Mouse (Mus musculus): ENCODE measurements around the gene Adra1b. TPM values are rescaled to one million over a fixed set of nuclear protein-coding genes. Genes with fewer than 3 reads are reported as not detected.

Adra1b gene
- polyA plus RNA-seq (2015; fragmentation: Nextera tagmentation; extraction: Ambion mirVana): 0.19 and 0.50 TPM in 2 replicates

GRCm38 (mm10) chr11:43901051-43901654 is at the start of gene Adra1b:
Gene Adra1b, minus strand, starts transcription at chr11:43901210.

GRCm38 (mm10) chr11:43747233-43748226 is 153.5 kb downstream of the Adra1b start, which contains the start of gene Ttc1:
Gene Ttc1, minus strand, starts transcription at chr11:43748008.

Other genes with a start within 250 kb of the Adra1b start
- 10.1 and 10.4 TPM in 2 replicates for gene Pwwp2a, start 219.2 kb downstream of the Adra1b start, polyA plus RNA-seq (2015; fragmentation: Nextera tagmentation; extraction: Ambion mirVana)
- 58.3 and 59.5 TPM in 2 replicates for gene Ttc1, start 153.2 kb downstream of the Adra1b start, polyA plus RNA-seq (2015; fragmentation: Nextera tagmentation; extraction: Ambion mirVana)